ENCODE assay signal across 22 mouse cellular contexts in genomic region chr14:57937297-57937696, GRCm38 (mm10). TPM values are rescaled to one million over a fixed set of nuclear protein-coding genes. Genes with fewer than 3 reads are reported as not detected.
DNase-seq lines count a peak whose midpoint lies in the region; ATAC-seq and TF ChIP-seq lines count a peak whose summit lies in the region.
"Had no signal": no experiment of that assay in that cellular context is flagged by ENCODE, and none has a peak within 500 bp of the region (broad histone marks: within the 10 kb centered on the region; RNA-seq: fewer than 3 reads in every experiment).

No protein-coding gene starts in this region.

- H3K9me3 ChIP-seq in liver, embryonic 11.5 days (ENCODE audit: control insufficient read depth, low read length): no peaks in the 10 kb centered on the region
- no peaks in the 10 kb centered on the region for H3K9me3 ChIP-seq in liver, postnatal 0 days (ENCODE audit: low read length)
- no peaks in the 10 kb centered on the region for H3K9me3 ChIP-seq in megakaryocyte, embryonic 14.5 days
- no peaks in the 10 kb centered on the region for H3K9me3 ChIP-seq in liver, embryonic 14.5 days (ENCODE audit: control insufficient read depth, low read length)
- H3K9me3 ChIP-seq: embryonic facial prominence, embryonic 13.5 days; embryonic facial prominence, embryonic 15.5 days; forebrain, embryonic 10.5 days; forebrain, embryonic 12.5 days had no signal

- no peaks in the 10 kb centered on the region for H3K27me3 ChIP-seq in liver, embryonic 11.5 days (replicated peaks; ENCODE audit: control insufficient read depth, insufficient read depth, low read length)
- H3K27me3 ChIP-seq in liver, postnatal 0 days (ENCODE audit: insufficient read depth, low read length): no peaks in the 10 kb centered on the region
- no peaks in the 10 kb centered on the region for H3K27me3 ChIP-seq in megakaryocyte, embryonic 14.5 days (replicated peaks)
- H3K27me3 ChIP-seq in liver, embryonic 14.5 days (ENCODE audit: control insufficient read depth, insufficient read depth, low read length): no peaks in the 10 kb centered on the region
- H3K27me3 ChIP-seq: embryonic facial prominence, embryonic 13.5 days; embryonic facial prominence, embryonic 15.5 days; forebrain, embryonic 12.5 days had no signal

- DNase-seq in liver, embryonic 11.5 days (ENCODE audit: low spot score): no peak
- no peak for DNase-seq in liver, postnatal 0 days
- DNase-seq in liver, embryonic 14.5 days (ENCODE audit: low read depth in 3 of 3, low spot score in 3 of 3): no peak
- no peak for DNase-seq in urinary bladder, postnatal 14 days (ENCODE audit: low spot score)
- DNase-seq: adrenal gland, adult 2 months; adrenal gland, postnatal 10 days; adrenal gland, postnatal 25 days; cerebellum, adult 11 months; cerebellum, adult 18-20 months; cerebellum, adult 8-10 months; cerebellum, adult 9-11 months; cerebellum, postnatal 14 days; cerebellum, postnatal 36 days; embryo, embryonic 11 days had no signal

- no peak for TF ChIP-seq EP300 in liver, postnatal 0 days (IDR thresholded peaks at IDR 0.05; ENCODE audit: low read depth)
- TF ChIP-seq EP300 in liver, embryonic 14.5 days (IDR thresholded peaks at IDR 0.05; ENCODE audit: low read depth): no peak

- H3K27ac ChIP-seq in liver, embryonic 11.5 days (ENCODE audit: low read depth, low read length): no peak overlapping the region
- no peak overlapping the region for H3K27ac ChIP-seq in liver, postnatal 0 days (ENCODE audit: low read depth)
- no peak overlapping the region for H3K27ac ChIP-seq in liver, embryonic 14.5 days
- H3K27ac ChIP-seq: embryonic facial prominence, embryonic 13.5 days; embryonic facial prominence, embryonic 15.5 days; forebrain, embryonic 10.5 days; forebrain, embryonic 12.5 days had no signal

- no peak for TF ChIP-seq CTCF in liver, postnatal 0 days (IDR thresholded peaks at IDR 0.05; ENCODE audit: low read depth)
- TF ChIP-seq CTCF in liver, embryonic 14.5 days (IDR thresholded peaks at IDR 0.05; ENCODE audit: low read depth): no peak

- WGBS in liver, embryonic 11.5 days: 75% methylated on average over 6 of the region's 6 CpGs
- 74% methylated on average over 6 of the region's 6 CpGs for WGBS in liver, postnatal 0 days (ENCODE audit: insufficient replicate concordance)
- 51% methylated on average over 6 of the region's 6 CpGs for WGBS in liver, embryonic 14.5 days (ENCODE audit: insufficient replicate concordance)

- peaks cover 7% of the 10 kb centered on the region; the same call in 1 of the 2 replicates for H3K4me1 ChIP-seq in liver, embryonic 11.5 days (replicated peaks; ENCODE audit: control insufficient read depth, insufficient read depth, low read length)
- peaks cover 3% of the 10 kb centered on the region for H3K4me1 ChIP-seq in liver, postnatal 0 days (ENCODE audit: insufficient read depth)
- peaks cover 59% of the 10 kb centered on the region for H3K4me1 ChIP-seq in megakaryocyte, embryonic 14.5 days
- H3K4me1 ChIP-seq in liver, embryonic 14.5 days (replicated peaks; ENCODE audit: control insufficient read depth in 2 of 2, insufficient read depth in 2 of 2, low read length in 1 of 2): peaks cover 10 to 16% of the 10 kb centered on the region in 2 experiments
- H3K4me1 ChIP-seq: embryonic facial prominence, embryonic 13.5 days; embryonic facial prominence, embryonic 15.5 days; forebrain, embryonic 10.5 days; forebrain, embryonic 12.5 days had no signal

- no peak overlapping the region for H3K9ac ChIP-seq in liver, embryonic 11.5 days (ENCODE audit: low read depth, low read length)
- no peak overlapping the region for H3K9ac ChIP-seq in liver, postnatal 0 days (replicated peaks)
- no peak overlapping the region for H3K9ac ChIP-seq in liver, embryonic 14.5 days (replicated peaks)
- H3K9ac ChIP-seq: embryonic facial prominence, embryonic 13.5 days; embryonic facial prominence, embryonic 15.5 days; forebrain, embryonic 12.5 days had no signal

- H3K36me3 ChIP-seq in liver, embryonic 11.5 days (ENCODE audit: control insufficient read depth, insufficient read depth, low read length): no peaks in the 10 kb centered on the region
- peaks cover 11% of the 10 kb centered on the region for H3K36me3 ChIP-seq in liver, postnatal 0 days (replicated peaks; ENCODE audit: insufficient read depth, low read length)
- peaks cover 78% of the 10 kb centered on the region for H3K36me3 ChIP-seq in megakaryocyte, embryonic 14.5 days (replicated peaks; ENCODE audit: low read length)
- no peaks in the 10 kb centered on the region; the same call in 1 of the 2 replicates for H3K36me3 ChIP-seq in liver, embryonic 14.5 days (replicated peaks; ENCODE audit: control insufficient read depth, insufficient read depth, low read depth)

- H3K4me2 ChIP-seq in liver, embryonic 11.5 days: no peak overlapping the region
- H3K4me2 ChIP-seq in liver, postnatal 0 days (ENCODE audit: low read depth, low read length): no peak overlapping the region
- no peak overlapping the region for H3K4me2 ChIP-seq in liver, embryonic 14.5 days (ENCODE audit: low read depth)
- H3K4me2 ChIP-seq: embryonic facial prominence, embryonic 13.5 days; embryonic facial prominence, embryonic 15.5 days; forebrain, embryonic 12.5 days had no signal

- H3K4me3 ChIP-seq in liver, embryonic 11.5 days (ENCODE audit: low read depth, low read length): no peak overlapping the region
- no peak overlapping the region for H3K4me3 ChIP-seq in liver, postnatal 0 days (ENCODE audit: low read depth, low read length)
- peak overlapping the region; percentile 50 for H3K4me3 ChIP-seq in megakaryocyte, embryonic 14.5 days (replicated peaks)
- no peak overlapping the region for H3K4me3 ChIP-seq in liver, embryonic 14.5 days (ENCODE audit: insufficient read depth in 1 of 2, low read depth in 2 of 2, low read length in 2 of 2)
- H3K4me3 ChIP-seq: embryonic facial prominence, embryonic 13.5 days; embryonic facial prominence, embryonic 15.5 days; erythroblast, embryonic 14.5 days; forebrain, embryonic 10.5 days; forebrain, embryonic 12.5 days had no signal

- ATAC-seq in liver, embryonic 11.5 days (replicated peaks; ENCODE audit: low FRiP score): 0 out of 2 replicates have a peak, but pooled peaks have one; percentile 51
- ATAC-seq in liver, postnatal 0 days: no peak
- no peak for ATAC-seq in megakaryocyte, adult 5-6 weeks (ENCODE audit: poor library complexity, severe bottlenecking)
- 0 out of 2 replicates have a peak, but pooled peaks have one; percentile 36 for ATAC-seq in liver, embryonic 14.5 days (ENCODE audit: insufficient read depth)
- ATAC-seq: forebrain, embryonic 14.5 days had no signal

RNA-seq across cellular contexts. Expression of gene Zdhhc20, which starts 47.2 kb away (rescaled TPM):
- 31.1 and 32.2 TPM in 2 replicates for polyA plus RNA-seq in liver, embryonic 11.5 days (2014; fragmentation: Nextera tagmentation; extraction: Ambion mirVana)
- polyA plus RNA-seq in liver, postnatal 0 days (2015; fragmentation: Nextera tagmentation; extraction: Ambion mirVana): 10.0 and 12.9 TPM in 2 replicates
- 0.58 TPM in 1 of 2 replicates, not detected in the other for polyA plus RNA-seq in megakaryocyte, embryonic 14.5 days (2012; ENCODE audit: insufficient read depth, low replicate concordance)
- total RNA-seq in megakaryocyte, adult 5-6 weeks (2015): 51.5 and 54.5 TPM in 2 replicates
- 60.1 and 91.5 TPM in 2 replicates for total RNA-seq in megakaryocyte, adult 5-6 weeks (2017)
- polyA plus RNA-seq in liver, embryonic 14.5 days (2012; rRNA removed): 1.9 and 3.4 TPM in 2 replicates
- 6.6 and 7.6 TPM in 2 replicates for polyA plus RNA-seq in liver, embryonic 14.5 days (2014; fragmentation: Nextera tagmentation; extraction: Ambion mirVana)
- polyA plus RNA-seq: erythroblast, embryonic 14.5 days had no signal

Comparison
In these comparisons a context has a peak if more than half of its experiments do, and no peak if none do; other contexts are left out.
1. ATAC-seq: peak in liver, embryonic 11.5 days (single experiment) and liver, embryonic 14.5 days (single experiment); none in liver, postnatal 0 days (single experiment) and megakaryocyte, adult 5-6 weeks (single experiment).